Mouse (Mus musculus) myocyte (in vitro differentiated cells): ENCODE measurements at regions not wholly inside any gene's neighbourhood (a gene's known extent, or its start where the extent isn't known, plus 50 kb on each side); places are given as distances from the start of the nearest gene placed in this dataset.

Experiments used
- H3K27me3 ChIP-seq: one replicate; pipeline ENCODE4 v1.6.1; 2011; ENCODE audit not compliant: control insufficient read depth, insufficient read depth, insufficient read length
- H3K36me3 ChIP-seq: one replicate; pipeline ENCODE4 v1.6.1; 2011; ENCODE audit not compliant: control insufficient read depth, insufficient read depth
- H3K4me2 ChIP-seq: one replicate; pipeline ENCODE4 v1.6.1; 2011; ENCODE audit warnings: low read depth, control low read depth
- H3K4me3 ChIP-seq: one replicate; pipeline ENCODE4 v1.5.1; 2011; ENCODE audit warnings: mild to moderate bottlenecking, control low read depth, moderate library complexity
- H3K79me2 ChIP-seq: one replicate; pipeline ENCODE4 v1.6.1; 2011; ENCODE audit not compliant: control insufficient read depth, insufficient read depth
- H3ac ChIP-seq: one replicate; pipeline ENCODE4 v1.6.1; 2011; ENCODE audit not compliant: control insufficient read depth, insufficient read length
- CEBPB ChIP-seq: IDR thresholded peaks from 2 replicates; pipeline ENCODE4 v1.6.1; 2011; ENCODE audit warnings: mild to moderate bottlenecking, moderate library complexity; ENCODE audit not compliant: poor library complexity, insufficient read depth, severe bottlenecking
- E2F4 ChIP-seq: IDR thresholded peaks from one replicate; pipeline ENCODE4 v1.6.1; 2011; ENCODE audit warnings: mild to moderate bottlenecking, control low read depth, moderate library complexity; ENCODE audit not compliant: insufficient read depth
- MAX ChIP-seq: IDR thresholded peaks from one replicate; pipeline ENCODE4 v1.6.1; 2011; ENCODE audit warnings: low read depth, mild to moderate bottlenecking, control low read depth
- MYOD1 ChIP-seq, 3 experiments: IDR thresholded peaks; one replicate each; pipeline ENCODE4 v1.6.1; 2011; ENCODE audit warnings: control low read depth in 2 of 3, low read depth in 2 of 3, mild to moderate bottlenecking in 2 of 3, moderate library complexity in 1 of 3; ENCODE audit not compliant: insufficient read length in 2 of 3, control insufficient read depth in 1 of 3
- MYOG ChIP-seq, 3 experiments: IDR thresholded peaks; one replicate each; pipeline ENCODE4 v1.6.1; 2011; ENCODE audit warnings: control low read depth in 2 of 3, low read depth in 2 of 3, mild to moderate bottlenecking in 2 of 3; ENCODE audit not compliant: insufficient read length in 2 of 3, control insufficient read depth in 1 of 3, insufficient read depth in 1 of 3
- POLR2A ChIP-seq: IDR thresholded peaks from one replicate; pipeline ENCODE4 v1.6.1; 2011; ENCODE audit warnings: low read depth, mild to moderate bottlenecking, control low read depth, moderate library complexity; ENCODE audit not compliant: insufficient read length
- POLR2AphosphoS2 ChIP-seq: IDR thresholded peaks from one replicate; pipeline ENCODE4 v1.6.1; 2011; ENCODE audit warnings: low read depth, control low read depth; ENCODE audit not compliant: insufficient read length
- REST ChIP-seq: IDR thresholded peaks from one replicate; pipeline ENCODE4 v1.6.1; 2011; ENCODE audit warnings: mild to moderate bottlenecking, control low read depth, moderate library complexity; ENCODE audit not compliant: insufficient read depth, insufficient read length
- SRF ChIP-seq: IDR thresholded peaks from one replicate; pipeline ENCODE4 v1.6.1; 2011; ENCODE audit warnings: low read depth; ENCODE audit not compliant: control insufficient read depth, insufficient read length
- TCF12 ChIP-seq: IDR thresholded peaks from one replicate; pipeline ENCODE4 v1.6.1; 2011; ENCODE audit warnings: mild to moderate bottlenecking, control low read depth; ENCODE audit not compliant: poor library complexity, insufficient read depth, severe bottlenecking
- TCF3 ChIP-seq: IDR thresholded peaks from one replicate; pipeline ENCODE4 v1.6.1; 2011; ENCODE audit warnings: low read depth, control low read depth; ENCODE audit not compliant: insufficient read length
- USF1 ChIP-seq: IDR thresholded peaks from one replicate; pipeline ENCODE4 v1.6.1; 2011; ENCODE audit warnings: low read depth, mild to moderate bottlenecking, control low read depth, moderate library complexity

DNA sequence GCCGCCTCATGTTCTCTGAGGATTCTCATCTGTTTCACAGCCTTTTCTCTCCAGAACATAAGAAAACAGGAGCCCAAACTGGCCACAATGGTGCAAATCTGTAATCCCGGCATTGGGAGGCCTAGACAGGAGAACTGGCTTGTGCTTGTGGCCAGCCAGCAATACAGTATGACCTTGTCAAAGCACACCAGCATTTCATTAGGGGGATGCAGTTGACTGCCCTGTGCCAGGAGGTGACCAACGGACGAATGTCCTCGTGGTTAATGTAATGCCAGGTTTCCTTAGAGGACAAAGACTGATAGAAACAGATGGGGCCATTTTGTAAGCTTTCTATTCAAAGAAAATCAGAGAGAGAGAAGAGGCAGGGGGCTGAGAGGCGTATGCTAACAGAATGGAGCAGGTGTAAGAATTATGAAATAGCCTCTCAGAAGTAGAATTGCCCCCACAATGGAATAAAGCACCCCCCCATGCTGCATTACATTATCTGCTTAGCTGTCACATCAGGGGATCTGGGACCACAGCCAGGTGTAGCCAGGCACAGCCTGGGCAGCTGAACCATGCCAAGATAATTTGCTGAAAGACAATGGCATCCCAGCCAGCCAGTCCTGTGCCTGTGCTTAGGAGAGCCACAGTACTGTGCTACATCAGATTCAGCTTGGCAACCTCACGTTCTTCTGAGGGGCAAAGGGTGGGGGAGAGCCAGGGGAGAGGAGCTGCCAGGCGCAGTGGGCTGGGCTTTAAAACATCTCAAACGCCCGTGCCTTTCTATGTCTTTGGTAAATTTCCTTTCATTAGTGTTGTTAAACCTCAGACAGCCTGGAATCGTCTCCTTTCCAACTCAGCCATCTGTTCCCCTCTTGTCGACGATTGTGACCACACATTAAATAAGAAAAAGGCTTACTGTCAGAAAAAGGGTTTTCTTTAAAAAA is 167.9 kb downstream of the Gm19410 start:
- no peaks in the 10 kb centered on the region for H3K79me2 ChIP-seq
- H3K36me3 ChIP-seq = no peaks in the 10 kb centered on the region
- H3K4me2 ChIP-seq = no peak overlapping the region
- H3ac ChIP-seq = no peak overlapping the region
- H3K4me3 ChIP-seq = no peak overlapping the region
- H3K27me3 ChIP-seq = no peaks in the 10 kb centered on the region
- TF ChIP-seq E2F4 = no peak
- TF ChIP-seq USF1 = no peak
- no peak for TF ChIP-seq MYOG (IDR thresholded peaks at IDR 0.05; ENCODE audit: control insufficient read depth in 1 of 3, insufficient read depth in 1 of 3, insufficient read length in 2 of 3, low read depth in 2 of 3)
- no peak for TF ChIP-seq POLR2A
- TF ChIP-seq SRF = no peak
- TF ChIP-seq CEBPB = no peak
- TF ChIP-seq REST = no peak
- TF ChIP-seq TCF12 = no peak
- TF ChIP-seq MYOD1 (IDR thresholded peaks at IDR 0.05; ENCODE audit: control insufficient read depth in 1 of 3, insufficient read length in 2 of 3, low read depth in 2 of 3) = no peak
- TF ChIP-seq MAX = no peak
- TF ChIP-seq TCF3 = no peak
- TF ChIP-seq POLR2AphosphoS2 = no peak

DNA sequence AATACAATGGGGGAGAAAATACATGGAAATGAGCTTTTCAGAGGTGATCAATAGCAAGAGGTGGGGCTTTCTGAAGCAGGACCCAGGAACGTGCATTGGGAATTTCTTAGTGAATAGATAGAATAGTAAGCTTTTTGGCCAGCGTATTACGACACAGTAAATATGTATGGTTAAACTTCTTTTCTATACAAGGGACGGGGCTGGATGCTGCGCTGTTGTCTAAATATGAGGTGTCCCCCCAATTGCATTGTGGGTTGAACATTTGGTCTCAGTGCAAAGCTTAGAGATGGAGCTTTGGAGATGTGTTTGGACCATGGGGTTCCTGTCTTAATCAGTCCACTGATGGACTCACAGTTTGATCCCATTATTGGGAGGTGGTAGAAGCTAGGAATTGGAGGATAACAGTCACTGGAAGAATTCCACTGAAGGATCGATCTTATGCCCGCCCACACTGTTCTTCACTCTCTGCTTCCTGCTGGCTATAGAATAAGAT is 168.6 kb downstream of the Gm19410 start:
- TF ChIP-seq POLR2AphosphoS2 (no peak), TCF3 (no peak), MYOG (IDR thresholded peaks at IDR 0.05; ENCODE audit: control insufficient read depth in 1 of 3, insufficient read depth in 1 of 3, insufficient read length in 2 of 3, low read depth in 2 of 3) (no peak), TCF12 (no peak), MYOD1 (IDR thresholded peaks at IDR 0.05; ENCODE audit: control insufficient read depth in 1 of 3, insufficient read length in 2 of 3, low read depth in 2 of 3) (no peak), E2F4 (no peak), MAX (no peak), USF1 (no peak), POLR2A (no peak), REST (no peak), CEBPB (no peak), SRF (no peak)
- Histone ChIP-seq H3ac (no peak overlapping the region), H3K36me3 (no peaks in the 10 kb centered on the region), H3K4me3 (no peak overlapping the region), H3K79me2 (no peaks in the 10 kb centered on the region), H3K4me2 (no peak overlapping the region), H3K27me3 (no peaks in the 10 kb centered on the region)

DNA sequence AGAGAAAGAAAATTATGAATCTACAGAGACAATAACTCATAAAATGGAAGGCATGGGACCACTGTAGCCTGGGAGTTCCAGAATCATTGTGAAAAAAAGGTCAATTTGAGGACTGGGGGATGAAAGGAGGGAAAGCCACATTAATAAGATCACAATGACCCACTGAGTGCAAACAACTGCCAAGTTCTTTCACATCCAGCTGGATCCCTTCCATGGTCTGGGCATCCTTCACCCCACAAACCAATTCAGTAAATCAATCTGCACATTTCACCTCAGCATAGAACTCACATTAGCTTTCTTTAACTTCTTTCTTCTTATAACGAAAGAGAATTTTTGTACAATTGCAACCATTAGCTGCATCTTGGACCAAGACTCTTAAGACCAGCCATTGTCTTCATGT is 169.4 kb downstream of the Gm19410 start:
- Histone ChIP-seq H3K79me2 (no peaks in the 10 kb centered on the region), H3ac (no peak overlapping the region), H3K36me3 (no peaks in the 10 kb centered on the region), H3K4me3 (no peak overlapping the region), H3K4me2 (no peak overlapping the region), H3K27me3 (no peaks in the 10 kb centered on the region)
- TF ChIP-seq CEBPB = no peak
- TF ChIP-seq REST = no peak
- TF ChIP-seq SRF = no peak
- TF ChIP-seq MYOD1 (IDR thresholded peaks at IDR 0.05; ENCODE audit: control insufficient read depth in 1 of 3, insufficient read length in 2 of 3, low read depth in 2 of 3) = no peak
- TF ChIP-seq MAX = no peak
- no peak for TF ChIP-seq TCF12
- TF ChIP-seq TCF3 = no peak
- no peak for TF ChIP-seq USF1
- no peak for TF ChIP-seq MYOG (IDR thresholded peaks at IDR 0.05; ENCODE audit: control insufficient read depth in 1 of 3, insufficient read depth in 1 of 3, insufficient read length in 2 of 3, low read depth in 2 of 3)
- TF ChIP-seq POLR2A = no peak
- no peak for TF ChIP-seq E2F4
- TF ChIP-seq POLR2AphosphoS2 = no peak

DNA sequence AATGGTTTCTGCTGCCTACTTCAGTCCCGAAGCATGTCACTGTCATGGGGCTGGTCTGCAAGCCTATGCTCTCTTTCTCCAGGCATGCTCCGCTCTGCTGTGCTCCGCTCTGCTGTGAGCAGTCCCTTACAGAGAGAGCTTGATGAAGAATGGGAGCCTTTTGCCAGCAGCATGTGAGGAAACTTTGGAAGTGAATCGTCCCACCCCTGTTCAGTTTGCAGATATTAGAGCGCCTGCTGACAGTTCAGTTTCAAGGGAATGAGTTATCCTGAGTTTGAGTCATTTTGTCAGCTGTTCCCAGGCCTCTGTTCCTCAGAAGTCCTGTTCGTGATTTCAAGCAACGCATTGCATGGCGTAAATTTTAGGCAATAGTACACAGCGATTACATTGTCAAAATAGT is 173.6 kb downstream of the Gm19410 start:
- Histone ChIP-seq H3ac (no peak overlapping the region), H3K4me2 (no peak overlapping the region), H3K4me3 (no peak overlapping the region), H3K36me3 (no peaks in the 10 kb centered on the region), H3K79me2 (no peaks in the 10 kb centered on the region), H3K27me3 (no peaks in the 10 kb centered on the region)
- TF ChIP-seq POLR2A (no peak), SRF (no peak), REST (no peak), CEBPB (no peak), POLR2AphosphoS2 (no peak), MYOG (IDR thresholded peaks at IDR 0.05; ENCODE audit: control insufficient read depth in 1 of 3, insufficient read depth in 1 of 3, insufficient read length in 2 of 3, low read depth in 2 of 3) (no peak), MAX (no peak), USF1 (no peak), E2F4 (no peak), TCF3 (no peak), TCF12 (no peak), MYOD1 (IDR thresholded peaks at IDR 0.05; ENCODE audit: control insufficient read depth in 1 of 3, insufficient read length in 2 of 3, low read depth in 2 of 3) (no peak)
